Mouse (Mus musculus) cerebellum, adult 2 months (tissue): ENCODE data around the gene Pcsk2.

Experiments
- CTCF ChIP-seq: fragments of 200-500 bp; IDR thresholded peaks from 2 replicates; pipeline ENCODE4 v1.5.1; 2011; ENCODE audit warnings: low read depth, mild to moderate bottlenecking, control low read depth, low read length, moderate library complexity, borderline replicate concordance; ENCODE audit not compliant: insufficient read depth
- POLR2A ChIP-seq: fragments of 200-500 bp; IDR thresholded peaks from 2 replicates; pipeline ENCODE4 v1.6.1; 2011; ENCODE audit warnings: low read length, control low read depth, borderline replicate concordance; ENCODE audit not compliant: insufficient read depth

DNA sequence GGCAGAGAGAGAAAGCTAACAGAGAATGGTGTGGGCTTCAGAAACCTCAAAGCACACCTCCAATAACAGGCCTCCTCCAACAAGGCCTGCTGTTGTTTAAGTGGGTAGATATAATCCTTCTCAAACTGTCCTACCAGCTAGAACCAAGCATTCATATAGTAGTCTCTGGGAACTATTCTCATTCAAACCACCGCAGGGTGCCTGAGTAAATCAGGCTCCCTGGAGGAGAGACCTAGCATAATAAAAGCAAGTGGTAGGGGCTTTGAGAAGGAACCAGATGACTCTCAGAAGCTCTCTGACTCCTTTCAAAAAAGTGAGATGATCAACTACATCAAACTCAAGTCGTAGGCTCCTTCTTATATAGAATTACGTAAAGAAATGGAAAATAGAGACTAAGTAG lies 75.0 kb downstream of the Pcsk2 start:
- no peak for TF ChIP-seq CTCF
- no peak for TF ChIP-seq POLR2A
